Mouse (Mus musculus) lung, postnatal 10 days (tissue): ENCODE measurements around the gene Magt1.
"Not testable (repeated sequence)": the region's sequence is repeated elsewhere in the genome, so short reads cannot be mapped to it uniquely, and the experiment has no call there.

ENCODE experiments used
- DNase-seq: peaks from one replicate; pipeline ENCODE4 v3.0.0; 2021

The Magt1 gene

GRCm38 (mm10) chrX:106011465-106012159 lies at the start of gene Magt1:
Magt1 (minus strand) TSS chrX:106011906.
- DNase-seq: peak; percentile 94

DNA sequence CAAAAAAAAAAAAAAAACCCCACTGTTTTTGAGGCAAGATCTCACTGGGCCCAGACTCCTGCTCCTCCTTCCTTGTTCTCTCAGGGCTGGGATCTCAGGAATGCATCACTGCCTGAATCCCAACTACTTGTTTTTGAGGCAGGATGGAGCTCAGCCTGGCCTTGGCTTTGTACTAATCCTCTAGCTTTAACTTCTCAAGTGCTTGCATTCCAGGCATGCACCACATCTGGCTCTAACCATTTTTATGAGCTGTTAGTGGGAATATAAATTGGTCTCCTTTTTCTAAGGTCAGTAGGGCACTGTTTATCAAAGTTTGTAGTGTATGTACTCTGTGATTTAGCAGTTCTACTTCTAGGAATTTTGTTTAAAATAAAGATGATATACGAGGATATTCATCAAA lies 36.5 kb upstream of the Magt1 start:
- DNase-seq: no peak

GRCm38 (mm10) chrX:106045928-106046327 lies 34.2 kb upstream of the Magt1 start:
- DNase-seq: no peak

DNA sequence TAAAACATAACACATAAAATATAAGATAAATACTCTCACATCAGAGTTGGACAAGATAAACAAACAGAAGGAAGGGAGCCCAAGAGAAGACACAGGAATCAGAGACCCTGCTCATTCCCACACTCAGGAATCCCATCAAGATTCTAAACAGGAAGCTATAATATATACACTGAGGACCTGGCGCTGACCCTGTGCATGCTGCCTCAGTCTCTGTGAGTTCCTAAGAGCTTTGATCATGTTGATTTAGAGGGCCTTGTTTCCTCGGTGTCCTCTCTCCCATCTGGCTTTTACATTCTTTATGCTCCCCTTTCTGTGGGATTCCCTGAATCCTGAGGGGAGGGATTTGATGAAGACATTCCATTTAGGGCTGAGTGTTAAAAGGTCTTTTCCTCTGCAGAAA lies 33.7 kb upstream of the Magt1 start:
- DNase-seq: peak; percentile 41

- peak; percentile 44 for DNase-seq
Observed at GRCm38 (mm10) chrX:106043863-106044617, 32.3 kb upstream of the Magt1 start.

- DNase-seq: no peak
Observed at GRCm38 (mm10) chrX:106037185-106037752, 25.6 kb upstream of the Magt1 start.

DNA sequence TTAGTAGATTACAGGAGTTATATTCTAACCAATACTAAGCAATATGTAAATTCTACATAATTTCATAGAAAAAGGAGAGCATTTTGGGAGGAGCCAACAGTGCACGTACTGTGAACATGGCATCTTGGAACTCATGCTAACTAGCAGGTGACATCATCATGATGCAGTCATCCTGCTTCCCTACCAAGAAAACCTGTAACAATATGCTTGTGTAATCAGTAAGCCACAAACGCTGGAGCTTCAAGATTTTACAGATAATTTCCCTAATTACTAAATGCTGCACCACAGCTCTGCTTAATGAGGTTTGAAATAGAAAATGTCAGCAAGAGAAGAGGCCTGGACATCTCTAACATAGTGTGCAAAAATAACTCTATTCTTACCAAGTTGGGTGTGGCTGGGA lies 24.0 kb upstream of the Magt1 start:
- DNase-seq: no peak

- no peak for DNase-seq
Observed at GRCm38 (mm10) chrX:106031124-106031523, 19.4 kb upstream of the Magt1 start.

DNA sequence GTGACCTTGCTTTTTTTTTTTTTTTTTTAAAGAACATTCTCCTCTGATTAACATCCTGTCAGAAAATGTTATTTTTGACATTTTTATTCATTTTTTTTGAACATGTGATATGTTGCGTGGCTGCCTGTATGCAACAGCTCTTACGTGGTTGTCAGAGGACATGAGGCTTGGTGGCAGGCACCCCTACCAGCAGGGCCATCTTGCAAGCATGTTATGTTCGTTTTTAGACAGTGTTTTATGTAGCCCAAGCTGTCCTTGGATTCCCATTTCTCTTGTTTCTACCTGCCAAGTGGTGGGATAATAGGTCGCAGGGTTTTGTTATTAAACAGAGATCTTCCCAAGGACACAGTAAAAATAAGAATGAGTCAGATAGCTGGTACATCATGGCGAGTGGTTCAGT lies 18.5 kb upstream of the Magt1 start:
- no peak for DNase-seq

- no peak for DNase-seq
Observed at GRCm38 (mm10) chrX:106027343-106027674, 15.6 kb upstream of the Magt1 start.

DNA sequence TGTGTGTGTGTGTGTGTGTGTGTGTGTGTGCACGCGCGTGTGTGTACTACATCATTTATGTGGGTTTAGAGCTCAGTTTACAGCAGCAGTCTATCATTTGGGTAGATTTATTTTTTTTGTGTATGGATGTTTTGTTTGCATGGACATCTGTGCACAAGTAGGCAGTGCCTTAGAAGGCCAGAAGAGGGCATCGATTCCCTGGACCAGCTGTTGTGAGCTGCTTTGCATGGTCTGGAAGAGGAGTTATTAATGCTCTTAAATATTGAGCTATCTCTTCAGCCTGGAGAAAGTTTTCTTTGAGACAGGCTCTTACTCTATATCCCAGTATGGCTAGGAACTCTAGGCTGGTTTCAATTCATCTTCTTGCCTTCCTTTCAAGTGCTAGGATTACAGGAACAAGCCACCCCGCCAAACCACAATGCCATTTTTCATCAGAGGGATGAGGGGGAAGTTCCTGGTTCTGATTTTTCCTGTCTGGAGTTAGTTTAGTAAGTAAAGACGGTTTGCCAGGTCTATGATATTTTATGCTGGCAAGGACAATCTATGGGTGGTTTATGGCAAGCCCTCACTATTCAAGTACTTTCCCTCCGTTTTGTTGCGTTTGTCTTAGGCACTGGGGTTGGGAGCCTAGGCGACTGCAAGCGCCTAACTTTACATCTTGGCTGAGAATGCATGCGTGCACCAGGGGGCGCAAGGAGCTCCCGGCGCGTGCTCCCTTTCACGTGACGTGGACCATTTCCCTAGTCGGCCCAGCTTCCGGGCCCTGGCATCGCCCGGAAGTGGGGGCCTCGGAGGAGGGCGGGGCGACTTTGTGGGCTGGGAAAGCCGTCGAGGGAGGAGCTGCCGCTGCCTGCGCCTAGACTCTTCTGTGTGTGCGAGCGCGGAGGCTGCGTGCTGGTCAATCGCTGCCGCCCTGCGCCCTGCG lies 15.0 kb upstream of the Magt1 start, which contains the start of gene Atp7a:
Gene Atp7a, plus strand, starts transcription at position 859 of the 925 bp plus-strand sequence.
- peak; percentile 96 for DNase-seq

- DNase-seq: no peak
Observed at GRCm38 (mm10) chrX:106017516-106017915, 5.8 kb upstream of the Magt1 start.

GRCm38 (mm10) chrX:106017102-106017501 lies 5.4 kb upstream of the Magt1 start:
- DNase-seq: no peak

DNA sequence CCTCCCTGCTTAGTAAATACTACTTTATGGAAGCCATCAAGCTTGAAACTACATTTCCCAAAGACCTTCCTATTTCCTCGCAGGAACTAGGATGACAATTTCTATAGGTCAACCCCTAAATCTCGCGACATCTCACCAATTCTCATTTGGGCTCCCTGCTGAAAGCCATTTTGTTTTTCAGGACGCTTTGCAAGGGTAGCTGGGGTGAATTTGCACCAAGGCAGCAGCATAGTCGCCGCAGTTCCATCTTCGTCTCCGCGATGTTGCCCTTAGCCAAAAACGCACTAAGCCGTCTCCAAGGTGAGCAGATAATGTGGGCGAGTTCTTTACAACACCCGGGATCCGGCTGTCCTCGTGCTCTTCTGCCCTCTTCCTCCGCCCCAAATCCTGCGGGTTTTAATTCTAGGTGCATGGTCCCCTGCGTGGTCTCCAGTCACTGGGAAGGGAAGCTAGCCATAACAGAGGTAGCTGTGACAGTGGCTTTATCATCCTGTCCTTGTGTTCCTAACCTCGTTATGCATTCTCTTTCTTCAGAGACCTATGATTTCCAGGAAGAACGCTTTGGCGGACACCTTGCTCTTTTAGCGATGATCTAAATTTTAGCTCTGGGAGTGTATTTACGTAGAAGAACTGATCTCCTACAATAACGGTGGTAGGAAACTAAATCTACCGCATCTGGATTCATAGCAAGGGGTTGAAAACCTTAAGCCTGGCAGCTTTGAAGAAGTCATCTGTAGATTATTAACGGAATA lies 4.0 kb upstream of the Magt1 start, which contains the start of gene Cox7b:
Gene Cox7b, plus strand, starts transcription at position 130 of the 752 bp plus-strand sequence.
- peak; percentile 91 for DNase-seq

- not testable (repeated sequence) for DNase-seq
Observed at GRCm38 (mm10) chrX:106014741-106015377, 3.2 kb upstream of the Magt1 start.

DNA sequence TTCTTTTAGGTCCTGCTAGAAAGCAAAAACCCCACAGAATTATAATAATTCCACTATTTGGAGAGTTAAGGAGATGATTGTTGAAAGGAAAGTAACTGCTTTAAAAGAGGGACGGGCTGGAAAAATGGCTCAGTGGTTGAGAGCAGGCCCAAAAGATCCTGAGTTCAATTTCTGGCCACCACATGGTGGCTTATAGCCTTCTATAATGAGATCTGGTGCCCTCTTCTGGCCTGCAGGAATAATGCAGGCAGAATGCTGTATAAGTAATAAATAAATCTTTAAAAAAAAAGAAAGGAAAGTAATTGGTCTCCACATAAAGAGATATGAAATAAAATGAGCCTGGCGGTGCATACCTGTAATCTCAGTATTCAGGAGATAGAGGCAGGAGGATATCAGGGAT lies 1.5 kb upstream of the Magt1 start:
- peak; percentile 61 for DNase-seq

- DNase-seq: no peak
Observed at GRCm38 (mm10) chrX:106012559-106012958, 853 bp upstream of the Magt1 start.

DNA sequence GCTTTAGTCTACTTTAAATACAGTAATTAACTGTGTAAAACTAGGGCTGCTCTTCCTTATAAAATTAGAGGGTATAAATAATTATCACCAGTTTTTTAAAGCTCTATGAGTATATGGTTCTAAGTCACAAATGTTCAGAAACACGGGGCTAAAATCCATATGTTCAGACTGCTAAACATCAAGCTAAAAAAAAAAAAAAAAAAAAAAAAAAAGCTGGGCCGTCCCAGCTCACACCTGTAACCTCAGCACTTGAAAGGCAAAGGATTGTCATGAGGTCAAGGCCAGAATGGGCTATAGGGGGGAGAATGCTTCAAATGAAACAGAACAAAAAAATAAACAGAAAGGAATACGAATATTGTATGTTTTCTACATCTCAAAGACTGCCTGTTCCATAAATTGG lies 944 bp downstream of the Magt1 start:
- no peak for DNase-seq

DNA sequence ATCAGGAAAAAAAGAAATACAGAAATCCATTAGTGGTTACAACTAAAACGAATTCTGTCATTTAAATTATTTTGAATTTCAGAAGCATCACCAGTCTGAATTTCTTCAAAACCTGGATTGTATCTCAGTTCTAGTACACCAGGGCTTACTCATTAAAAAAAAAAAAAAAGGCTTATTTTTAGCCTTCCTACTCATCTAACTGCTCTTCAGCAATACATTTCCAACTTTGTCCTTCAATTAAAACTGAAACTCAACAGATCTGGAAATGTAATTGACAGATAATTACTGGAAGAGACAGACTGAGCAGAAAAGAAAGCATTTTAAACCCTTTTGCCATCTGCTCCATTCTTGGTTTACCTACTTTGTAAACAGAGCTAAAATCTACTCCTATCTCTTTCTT lies 10.1 kb downstream of the Magt1 start:
- no peak for DNase-seq

DNA sequence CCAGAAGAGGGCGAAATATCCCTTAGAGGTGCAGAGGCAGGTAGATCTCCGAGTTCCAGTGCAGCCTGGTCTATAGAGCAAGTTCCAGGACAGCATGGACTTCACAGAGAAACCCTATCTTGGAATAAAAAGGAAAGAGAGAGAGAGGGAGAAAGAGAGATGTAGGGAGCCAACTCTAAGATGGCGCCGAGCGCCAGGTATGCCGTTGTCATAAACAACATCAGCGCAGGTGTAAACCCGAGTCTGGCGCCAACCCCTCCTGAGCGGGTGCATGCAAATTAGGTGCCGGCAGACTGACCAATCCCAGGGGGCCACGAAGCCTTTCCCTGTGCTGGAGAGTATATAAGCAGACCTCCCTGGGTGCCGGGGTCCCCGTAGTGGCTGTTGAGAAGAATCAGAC lies 54.6 kb downstream of the Magt1 start:
- DNase-seq: not testable (repeated sequence)

DNA sequence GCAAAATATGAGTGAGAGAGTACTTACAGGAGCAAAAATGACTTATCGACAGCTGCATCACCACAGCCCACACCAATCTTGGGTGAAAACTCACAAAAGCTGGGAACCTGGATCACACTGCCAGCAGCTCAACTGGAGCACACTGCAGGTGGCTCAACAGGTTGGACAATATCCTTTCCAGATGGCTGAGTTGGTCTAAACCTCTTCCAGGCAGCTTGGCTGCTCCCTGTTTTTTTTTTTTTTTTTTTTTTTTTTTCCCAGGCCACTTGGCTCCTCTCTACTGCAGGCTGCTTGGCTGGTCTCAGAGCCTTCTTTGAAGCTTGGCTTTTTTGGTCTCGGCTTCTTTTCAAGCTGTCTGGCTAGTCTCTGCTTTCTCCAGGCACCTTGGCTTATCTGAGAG lies 57.7 kb downstream of the Magt1 start:
- no peak for DNase-seq

DNA sequence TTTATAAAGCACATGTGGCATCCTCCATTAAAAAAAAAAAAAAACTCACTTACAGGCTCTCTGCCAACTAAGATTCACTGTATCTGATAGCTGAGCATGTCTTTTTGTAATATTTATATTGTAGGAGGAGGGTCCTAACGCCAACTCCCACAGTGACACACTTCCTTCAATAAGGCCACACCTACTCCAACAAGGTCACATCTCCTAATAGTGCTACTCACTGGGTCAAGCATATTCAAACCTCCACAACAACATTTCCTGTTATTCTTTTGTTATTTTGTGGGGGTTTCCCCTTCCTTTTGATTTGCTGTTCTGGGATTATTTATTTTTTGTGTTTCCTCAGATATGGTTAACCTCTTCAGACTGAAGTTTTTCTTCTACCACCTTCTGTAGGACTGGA lies 65.3 kb downstream of the Magt1 start:
- DNase-seq: no peak
